Mouse (Mus musculus) spleen, adult 2 months (tissue): Measurements from ENCODE around the gene Hs3st5.

Source experiments
- CTCF ChIP-seq: fragments of 200-500 bp; IDR thresholded peaks from 2 replicates; pipeline ENCODE4 v1.5.1; 2011; ENCODE audit warnings: mild to moderate bottlenecking, inconsistent platforms; ENCODE audit not compliant: insufficient read depth, insufficient read length, insufficient replicate concordance; ENCODE audit errors: extremely low read depth
- POLR2A ChIP-seq: fragments of 200-500 bp; IDR thresholded peaks from 2 replicates; pipeline ENCODE4 v1.6.1; 2011; ENCODE audit warnings: low read depth, low read length, inconsistent platforms

DNA sequence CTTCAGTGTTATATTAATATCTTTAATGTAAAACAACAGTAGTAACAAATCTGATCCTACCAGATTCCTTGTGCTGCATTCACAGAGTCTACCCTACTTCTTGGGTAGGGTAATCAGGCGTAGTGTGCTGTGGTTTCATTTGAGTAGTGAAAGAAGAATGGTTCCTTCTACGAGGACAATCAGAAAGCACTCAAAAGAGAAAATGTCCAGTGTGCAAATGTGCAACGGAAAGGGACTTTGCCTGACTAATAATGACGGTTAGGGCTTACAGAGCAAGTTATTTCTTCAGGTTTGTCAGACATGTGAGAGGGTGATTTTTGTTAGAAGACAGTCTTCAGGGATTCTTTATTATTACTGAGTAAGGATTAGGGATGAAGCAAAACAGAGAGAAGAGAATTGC is 29.1 kb upstream of the Hs3st5 start:
- TF ChIP-seq CTCF = no peak
- no peak for TF ChIP-seq POLR2A
